Mouse (Mus musculus) heart, embryonic 16.5 days (tissue): Measurements from ENCODE around the gene Cts8. TPM values are rescaled to one million over a fixed set of nuclear protein-coding genes. Genes with fewer than 3 reads are reported as not detected.

Experiments
- ATAC-seq: fragments of 200-750 bp; cut with Nextera tagmentation; replicated peaks from 2 replicates; pipeline ENCODE4 v1.8.0; 2017; ENCODE audit warnings: moderate number of reproducible peaks; ENCODE audit not compliant: insufficient read depth, low FRiP score; ENCODE audit errors: extremely low read depth
- H3K27ac ChIP-seq: fragments of 300-500 bp; sonication (generic); 2 replicates; pipeline ENCODE4 v1.5.1; 2014; ENCODE audit warnings: mild to moderate bottlenecking, low read length, control low read depth, moderate library complexity
- H3K27me3 ChIP-seq: fragments of 300-500 bp; sonication (generic); 2 replicates; pipeline ENCODE4 v1.6.1; 2014; ENCODE audit warnings: low read length, mixed read lengths; ENCODE audit not compliant: control insufficient read depth, insufficient read depth
- H3K36me3 ChIP-seq: fragments of 300-500 bp; sonication (generic); 2 replicates; pipeline ENCODE4 v1.6.1; 2014; ENCODE audit not compliant: control insufficient read depth, insufficient read depth
- H3K4me1 ChIP-seq: fragments of 300-500 bp; sonication (generic); 2 replicates; pipeline ENCODE4 v1.6.1; 2014; ENCODE audit warnings: low read length, mixed read lengths; ENCODE audit not compliant: control insufficient read depth, insufficient read depth
- H3K4me2 ChIP-seq: fragments of 300-500 bp; sonication (generic); 2 replicates; pipeline ENCODE4 v1.6.1; 2014; ENCODE audit warnings: low read depth, mild to moderate bottlenecking, control low read depth, low read length
- H3K4me3 ChIP-seq: fragments of 300-500 bp; sonication (generic); 2 replicates; pipeline ENCODE4 v1.5.1; 2014; ENCODE audit warnings: mild to moderate bottlenecking, control low read depth, low read length
- H3K9ac ChIP-seq: fragments of 300-500 bp; sonication (generic); 2 replicates; pipeline ENCODE4 v1.6.1; 2014; ENCODE audit warnings: low read length, control low read depth
- H3K9me3 ChIP-seq: fragments of 300-500 bp; sonication (generic); replicated peaks from 2 replicates; pipeline ENCODE4 v1.6.1; 2016; ENCODE audit warnings: low read length; ENCODE audit not compliant: control insufficient read depth
- WGBS: fragments of 180-500 bp; shearing (Covaris S2); extraction: QIAGEN DNeasy Blood & Tissue Kit; methylation state at CpG from one replicate; pipeline ENCODE4 v1.1.7; 2014; 5-methylcytosine and 5-hydroxymethylcytosine counted together
- polyA plus RNA-seq: library from polyadenylated mRNA; unstranded; fragments of >200 nt; fragmentation: Nextera tagmentation; extraction: Ambion mirVana; gene quantifications from 2 replicates; pipeline ENCODE4 v1.2.1, GENCODE M21; 2015

The Cts8 gene
- not detected in 2 replicates for polyA plus RNA-seq

DNA sequence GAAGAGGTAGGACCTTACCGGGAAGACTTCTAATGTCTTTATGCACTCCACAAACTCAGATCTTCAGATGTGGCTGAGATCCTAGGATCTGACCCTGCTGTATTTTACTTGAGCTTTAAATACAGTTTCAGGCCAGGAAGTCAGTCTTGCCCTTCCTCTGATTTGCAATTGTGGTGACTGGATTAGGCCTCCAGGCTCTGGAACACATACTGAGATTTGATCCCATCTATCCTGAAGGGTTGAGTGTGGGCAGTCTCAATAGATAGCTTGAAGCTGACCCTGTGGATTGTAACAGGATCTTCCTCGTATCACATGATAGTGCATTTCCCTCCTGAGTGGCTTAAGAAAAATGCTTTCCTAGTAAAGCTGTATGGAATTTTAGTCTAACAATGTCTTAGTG, at the start of gene Cts8:
Cts8 (minus strand) TSS at position 101 of the 400 bp plus-strand sequence.
- H3K27me3 ChIP-seq, result no peaks in the 10 kb centered on the region
- H3K36me3 ChIP-seq, result no peaks in the 10 kb centered on the region
- H3K4me3 ChIP-seq, result no peak within 1 kb of the TSS
- ATAC-seq, result no peak
- H3K4me1 ChIP-seq, result no peaks in the 10 kb centered on the region
- H3K9ac ChIP-seq, result no peak within 1 kb of the TSS
- 77% methylated on average over 2 of the region's 2 CpGs for WGBS
- no peak within 1 kb of the TSS for H3K4me2 ChIP-seq
- H3K27ac ChIP-seq, result no peak within 1 kb of the TSS
- H3K9me3 ChIP-seq, result peaks cover 3% of the 10 kb centered on the region

- no peak within 1 kb of the TSS for H3K4me2 ChIP-seq
- H3K27me3 ChIP-seq, result no peaks in the 10 kb centered on the region
- no peak within 1 kb of the TSS for H3K4me3 ChIP-seq
- no peak within 1 kb of the TSS for H3K9ac ChIP-seq
- H3K4me1 ChIP-seq, result no peaks in the 10 kb centered on the region
- no peak within 1 kb of the TSS for H3K27ac ChIP-seq
- ATAC-seq, result no peak
- 76% methylated on average over 2 of the region's 2 CpGs for WGBS
- H3K9me3 ChIP-seq, result peaks cover 7% of the 10 kb centered on the region
- no peaks in the 10 kb centered on the region for H3K36me3 ChIP-seq
These were observed 33.6 kb upstream of the Cts8 start, which contains the start of gene Gm49398 for GRCm38 (mm10) chr13:61288739-61289138. Gene Gm49398 (minus strand): TSS chr13:61288839.

GRCm38 (mm10) chr13:61241076-61241947, 13.8 kb downstream of the Cts8 start:
- H3K27me3 ChIP-seq, result no peaks in the 10 kb centered on the region
- 52% methylated on average over 13 of the region's 13 CpGs for WGBS
- H3K4me1 ChIP-seq, result no peaks in the 10 kb centered on the region
- H3K4me3 ChIP-seq, result no peak overlapping the region
- H3K27ac ChIP-seq, result no peak overlapping the region
- H3K9me3 ChIP-seq, result peaks cover 3% of the 10 kb centered on the region; the same call in 1 of the 2 replicates
- no peak for ATAC-seq
- no peak overlapping the region for H3K4me2 ChIP-seq
- no peak overlapping the region for H3K9ac ChIP-seq
- H3K36me3 ChIP-seq, result no peaks in the 10 kb centered on the region

- WGBS, result 84% methylated on average over 3 of the region's 3 CpGs
- H3K36me3 ChIP-seq, result no peaks in the 10 kb centered on the region
- no peaks in the 10 kb centered on the region for H3K27me3 ChIP-seq
- no peaks in the 10 kb centered on the region for H3K4me1 ChIP-seq
- H3K27ac ChIP-seq, result no peak within 1 kb of the TSS
- no peaks in the 10 kb centered on the region; the same call in none of the 2 replicates for H3K9me3 ChIP-seq
- no peak for ATAC-seq
- H3K4me2 ChIP-seq, result no peak within 1 kb of the TSS
- no peak within 1 kb of the TSS for H3K4me3 ChIP-seq
- no peak within 1 kb of the TSS for H3K9ac ChIP-seq
These were observed 51.8 kb downstream of the Cts8 start, which contains the start of gene Cts6 for GRCm38 (mm10) chr13:61203310-61203709. Gene Cts6 (minus strand): TSS chr13:61203410.

Other genes with a start within 250 kb of the Cts8 start
- not detected in 2 replicates for gene Ctsj, start 249.4 kb downstream of the Cts8 start, polyA plus RNA-seq
- gene Ctsq, start 214.7 kb downstream of the Cts8 start, polyA plus RNA-seq, result not detected in 2 replicates
- gene Ctsr, start 91.1 kb downstream of the Cts8 start, polyA plus RNA-seq, result not detected in 2 replicates
- not detected in 2 replicates for gene Cts6, start 51.9 kb downstream of the Cts8 start, polyA plus RNA-seq
- not detected in 2 replicates for gene Gm49398, start 33.5 kb upstream of the Cts8 start, polyA plus RNA-seq
- not detected in 2 replicates for gene Cts7, start 102.8 kb upstream of the Cts8 start, polyA plus RNA-seq